Mouse (Mus musculus) forebrain, embryonic 16.5 days (tissue): Measurements from ENCODE around the gene Gm6588. TPM values are rescaled to one million over a fixed set of nuclear protein-coding genes. Genes with fewer than 3 reads are reported as not detected.

Source experiments
- ATAC-seq: fragments of 200-750 bp; cut with Nextera tagmentation; 2 replicates; pipeline ENCODE4 v1.8.0; 2017; ENCODE audit warnings: mild to moderate bottlenecking, moderate library complexity
- H3K27ac ChIP-seq: fragments of 300-500 bp; sonication (generic); 2 replicates; pipeline ENCODE4 v1.5.1; 2014; ENCODE audit warnings: low read length, control low read depth
- H3K27me3 ChIP-seq: fragments of 300-500 bp; sonication (generic); replicated peaks from 2 replicates; pipeline ENCODE4 v1.6.1; 2014; ENCODE audit warnings: low read length; ENCODE audit not compliant: control insufficient read depth, insufficient read depth
- H3K36me3 ChIP-seq: fragments of 300-500 bp; sonication (generic); 2 replicates; pipeline ENCODE4 v1.6.1; 2014; ENCODE audit not compliant: control insufficient read depth, insufficient read depth
- H3K4me1 ChIP-seq: fragments of 300-500 bp; sonication (generic); replicated peaks from 2 replicates; pipeline ENCODE4 v1.6.1; 2014; ENCODE audit warnings: low read length; ENCODE audit not compliant: control insufficient read depth, insufficient read depth
- H3K4me2 ChIP-seq: fragments of 300-500 bp; sonication (generic); 2 replicates; pipeline ENCODE4 v1.6.1; 2014; ENCODE audit warnings: mild to moderate bottlenecking, low read length, control low read depth
- H3K4me3 ChIP-seq: fragments of 300-500 bp; sonication (generic); replicated peaks from 2 replicates; pipeline ENCODE4 v1.5.1; 2014; ENCODE audit warnings: mild to moderate bottlenecking, low read length, control low read depth
- H3K9ac ChIP-seq: fragments of 300-500 bp; sonication (generic); replicated peaks from 2 replicates; pipeline ENCODE4 v1.6.1; 2014; ENCODE audit warnings: low read depth, low read length, control low read depth
- H3K9me3 ChIP-seq: fragments of 300-500 bp; sonication (generic); 2 replicates; pipeline ENCODE4 v1.6.1; 2016; ENCODE audit warnings: low read length; ENCODE audit not compliant: control insufficient read depth
- WGBS: fragments of 180-500 bp; shearing (Covaris S2); extraction: QIAGEN DNeasy Blood & Tissue Kit; methylation state at CpG from one replicate; pipeline ENCODE4 v1.1.7; 2014; 5-methylcytosine and 5-hydroxymethylcytosine counted together
- polyA plus RNA-seq: library from polyadenylated mRNA; unstranded; fragments of >200 nt; fragmentation: Nextera tagmentation; extraction: Ambion mirVana; gene quantifications from 2 replicates; pipeline ENCODE4 v1.2.1, GENCODE M21; 2015

The Gm6588 gene
- polyA plus RNA-seq, 1 experiment from 2014 or later, result 1.3 TPM

DNA sequence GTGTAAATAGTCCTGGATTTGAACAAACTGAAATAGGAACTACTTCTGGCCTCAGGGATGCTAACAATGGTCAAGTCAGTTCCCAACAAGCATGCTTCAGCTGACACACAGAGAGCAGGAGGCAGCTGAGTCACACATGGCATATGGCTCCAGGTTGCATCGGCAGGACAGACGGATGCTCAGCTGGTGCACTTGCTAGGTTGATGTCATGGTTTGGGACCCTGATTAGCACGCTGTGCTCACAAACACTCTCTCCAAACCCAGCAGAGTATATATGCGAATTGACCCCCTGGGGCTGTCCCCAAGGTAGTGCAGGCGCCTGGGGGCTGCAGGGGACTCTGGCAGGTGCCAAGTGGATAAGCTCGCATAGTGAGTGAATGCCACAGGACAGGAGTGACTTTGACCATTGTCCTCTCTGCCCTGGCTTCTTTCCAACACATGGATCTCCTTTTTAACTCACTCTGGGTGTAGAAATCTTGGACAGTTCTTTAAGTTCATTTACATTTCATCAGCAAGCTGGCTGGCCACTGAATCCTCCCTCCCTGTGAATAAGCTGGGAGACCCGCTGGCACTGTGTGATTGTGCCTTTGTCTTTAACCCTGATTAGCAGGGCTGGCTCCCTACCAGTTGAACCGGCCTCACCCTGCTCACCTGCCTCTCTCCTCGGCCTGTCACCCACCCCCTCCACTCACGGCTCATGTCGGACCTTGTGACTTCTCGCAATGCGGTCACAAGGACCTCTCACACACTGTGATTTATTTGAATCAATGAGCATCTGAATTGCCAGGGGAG is 35.9 kb downstream of the Gm6588 start:
- H3K4me1 ChIP-seq, result peaks cover 30% of the 10 kb centered on the region
- peak overlapping the region; percentile 47 for H3K27ac ChIP-seq
- peak overlapping the region; percentile 36; the same call in 1 of the 2 replicates for H3K9ac ChIP-seq
- WGBS, result 7% methylated on average over 13 of the region's 13 CpGs
- no peaks in the 10 kb centered on the region for H3K27me3 ChIP-seq
- ATAC-seq, result peak; percentile 47; the same call in 1 of the 2 replicates
- no peaks in the 10 kb centered on the region for H3K36me3 ChIP-seq
- H3K4me2 ChIP-seq, result no peak overlapping the region; the same call in none of the 2 replicates
- H3K9me3 ChIP-seq, result no peaks in the 10 kb centered on the region
- no peak overlapping the region for H3K4me3 ChIP-seq

DNA sequence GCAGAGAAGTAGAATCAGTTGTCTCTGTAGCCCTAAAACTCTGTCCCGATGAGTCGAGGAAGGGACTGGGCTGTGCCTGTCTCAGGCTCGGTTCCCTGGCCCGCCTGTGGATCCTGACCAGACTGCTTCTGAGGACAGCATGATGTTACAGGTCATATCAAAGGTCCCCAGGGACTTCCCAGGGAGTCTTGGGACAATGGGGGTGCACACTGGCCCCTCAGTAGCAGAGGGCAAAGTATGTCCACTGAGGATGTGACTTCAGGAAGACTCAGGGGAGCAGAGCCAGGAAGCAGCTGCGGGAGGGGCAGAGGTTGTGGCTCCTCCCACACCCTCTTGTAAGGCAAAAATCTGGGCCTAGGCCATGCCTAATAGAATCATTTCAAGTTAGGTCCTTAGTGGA is 37.2 kb downstream of the Gm6588 start:
- H3K27ac ChIP-seq, result no peak overlapping the region
- H3K36me3 ChIP-seq, result no peaks in the 10 kb centered on the region
- no peak for ATAC-seq
- no peak overlapping the region for H3K4me2 ChIP-seq
- H3K4me3 ChIP-seq, result no peak overlapping the region
- H3K27me3 ChIP-seq, result no peaks in the 10 kb centered on the region
- peaks cover 27% of the 10 kb centered on the region for H3K4me1 ChIP-seq
- no peak overlapping the region for H3K9ac ChIP-seq
- H3K9me3 ChIP-seq, result no peaks in the 10 kb centered on the region
- 69% methylated on average over 5 of the region's 5 CpGs for WGBS

DNA sequence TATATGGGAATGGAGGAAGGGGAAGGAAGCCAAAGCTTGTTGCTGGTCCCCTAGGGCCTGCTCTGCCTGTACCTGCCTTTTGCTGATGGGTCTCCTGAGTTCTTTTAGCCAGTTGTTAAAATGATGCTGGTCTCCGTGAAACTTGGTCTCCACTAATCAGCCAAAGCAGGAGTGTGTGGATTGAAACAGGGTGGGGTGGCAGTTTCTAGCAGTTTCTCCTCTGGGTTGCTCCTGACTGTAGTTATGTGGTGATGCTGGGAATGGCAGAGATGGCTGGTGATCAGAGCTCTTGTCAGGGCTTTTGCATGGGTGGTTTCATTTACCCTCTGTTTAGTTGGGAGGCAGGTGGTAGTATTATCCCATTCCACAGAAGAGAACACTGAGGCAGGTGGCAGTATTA is 38.3 kb downstream of the Gm6588 start:
- Histone ChIP-seq H3K4me3 (no peak overlapping the region), H3K4me1 (peaks cover 16% of the 10 kb centered on the region), H3K4me2 (no peak overlapping the region), H3K9ac (no peak overlapping the region), H3K9me3 (no peaks in the 10 kb centered on the region), H3K27me3 (no peaks in the 10 kb centered on the region), H3K36me3 (no peaks in the 10 kb centered on the region), H3K27ac (no peak overlapping the region)
- no peak for ATAC-seq
- 91% methylated on average over 1 of the region's 1 CpGs for WGBS

DNA sequence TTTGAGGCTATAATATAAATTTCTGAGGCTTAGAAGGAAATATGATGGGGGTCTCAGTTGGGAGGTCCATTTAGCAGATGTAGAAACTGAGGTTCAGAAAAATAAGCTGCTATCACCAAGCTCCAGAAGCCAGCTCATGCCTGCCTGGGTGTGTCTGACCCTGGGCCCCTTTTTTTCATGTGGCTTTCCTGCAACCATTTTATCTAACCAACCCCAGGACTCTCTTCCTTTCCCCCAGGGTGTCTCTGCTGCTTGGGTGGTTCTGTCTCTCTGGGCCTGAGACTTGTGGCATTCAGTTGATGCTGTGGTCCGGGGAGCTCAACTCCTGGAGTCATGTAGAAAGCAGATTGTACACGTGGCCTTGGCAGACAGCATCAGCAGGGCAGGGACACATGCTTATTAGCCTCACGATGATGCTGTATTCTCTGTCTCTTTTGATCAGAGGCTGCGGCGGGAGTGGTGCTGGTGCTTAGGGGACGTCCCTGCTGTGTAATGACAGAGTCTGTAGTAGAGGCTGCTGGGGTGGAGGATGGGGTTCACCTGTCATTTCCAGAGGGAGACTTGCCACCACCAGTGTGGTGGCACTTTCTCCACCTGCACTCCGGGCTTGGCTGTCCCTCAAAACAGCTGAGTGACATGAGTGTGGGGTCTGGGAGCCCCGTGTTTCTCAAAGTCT is 39.0 kb downstream of the Gm6588 start:
- Histone ChIP-seq H3K4me2 (no peak overlapping the region), H3K4me1 (peaks cover 14% of the 10 kb centered on the region), H3K4me3 (no peak overlapping the region), H3K9me3 (no peaks in the 10 kb centered on the region), H3K27ac (no peak overlapping the region), H3K27me3 (no peaks in the 10 kb centered on the region), H3K9ac (no peak overlapping the region), H3K36me3 (no peaks in the 10 kb centered on the region)
- WGBS, result 34% methylated on average over 8 of the region's 8 CpGs
- no peak for ATAC-seq

DNA sequence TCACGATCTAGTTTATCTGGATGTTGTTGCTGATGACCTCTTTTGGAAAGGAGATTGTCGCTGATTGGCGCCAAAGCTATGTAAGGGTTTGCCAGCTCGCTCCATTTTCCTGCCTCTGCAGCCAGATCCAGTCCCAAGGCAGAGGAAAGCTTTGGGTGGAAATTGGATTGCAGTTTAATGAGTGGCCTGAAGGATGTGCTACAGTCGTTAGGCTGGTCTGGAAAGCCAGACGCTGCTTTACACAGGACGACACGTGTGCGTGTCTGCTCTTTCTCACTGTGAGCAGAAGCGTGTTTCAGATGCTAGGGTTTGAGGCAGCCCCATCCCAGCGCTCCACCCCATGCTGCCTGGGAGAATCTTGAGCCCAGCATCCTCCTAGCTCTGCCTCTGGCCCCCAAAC is 42.3 kb downstream of the Gm6588 start:
- Histone ChIP-seq H3K9ac (no peak overlapping the region), H3K9me3 (no peaks in the 10 kb centered on the region), H3K4me2 (no peak overlapping the region), H3K27ac (no peak overlapping the region), H3K27me3 (no peaks in the 10 kb centered on the region), H3K4me3 (no peak overlapping the region), H3K36me3 (no peaks in the 10 kb centered on the region), H3K4me1 (peaks cover 7% of the 10 kb centered on the region)
- ATAC-seq, result no peak
- WGBS, result 53% methylated on average over 11 of the region's 11 CpGs

DNA sequence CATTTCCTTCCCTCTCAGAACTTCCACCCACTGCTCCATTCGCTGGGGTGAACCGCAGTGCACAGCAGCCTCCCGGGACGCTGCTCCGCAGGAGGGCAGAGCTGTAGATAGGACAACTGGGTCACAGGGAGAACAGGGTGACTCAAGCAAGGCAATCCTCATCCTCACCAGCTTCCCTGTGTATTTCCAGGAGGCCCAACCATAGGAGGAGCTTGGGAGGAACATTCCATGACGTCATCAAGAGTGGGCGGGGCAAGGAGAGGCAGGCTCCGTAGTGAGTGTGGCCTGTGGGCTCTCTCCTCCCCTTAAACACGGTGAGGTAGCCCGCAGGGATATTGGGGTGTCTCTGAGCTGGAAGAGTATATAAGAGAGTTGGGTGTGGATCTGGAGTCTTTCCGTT is 44.3 kb downstream of the Gm6588 start:
- peak; percentile 46; the same call in 1 of the 2 replicates for ATAC-seq
- H3K4me1 ChIP-seq, result peaks cover 11% of the 10 kb centered on the region
- no peaks in the 10 kb centered on the region for H3K9me3 ChIP-seq
- H3K36me3 ChIP-seq, result no peaks in the 10 kb centered on the region
- H3K27ac ChIP-seq, result no peak overlapping the region
- WGBS, result 31% methylated on average over 11 of the region's 11 CpGs
- no peak overlapping the region for H3K9ac ChIP-seq
- H3K4me2 ChIP-seq, result no peak overlapping the region
- H3K4me3 ChIP-seq, result no peak overlapping the region
- H3K27me3 ChIP-seq, result no peaks in the 10 kb centered on the region

DNA sequence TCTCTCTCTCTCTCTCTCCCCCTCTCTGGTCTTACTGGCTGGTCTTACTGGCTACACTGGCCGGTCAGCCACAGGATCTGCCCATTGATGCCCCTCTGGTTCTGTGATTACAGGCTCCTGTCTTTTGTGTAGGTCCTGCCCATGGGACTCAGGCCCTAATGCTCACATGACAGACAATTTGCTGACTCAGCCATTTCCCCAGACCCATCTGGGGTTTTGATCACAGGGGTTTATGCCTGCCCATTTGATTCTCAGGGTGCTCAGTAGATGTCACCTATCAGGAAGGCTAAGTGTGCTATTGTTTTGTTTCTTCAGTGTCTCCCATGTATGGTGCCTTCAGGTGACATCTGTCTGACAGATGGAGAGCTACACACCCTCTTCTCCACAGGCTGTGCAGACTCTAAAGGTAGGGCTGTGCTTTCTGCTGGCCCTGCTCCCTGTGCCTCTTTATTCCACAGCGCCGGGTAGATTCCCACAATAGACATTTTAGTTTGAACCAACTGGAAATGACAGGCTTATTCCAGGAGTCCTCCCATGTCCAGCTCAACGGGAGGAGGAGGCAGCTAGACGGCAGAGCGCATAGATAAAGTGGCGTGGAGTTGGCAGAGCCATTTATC is 47.6 kb downstream of the Gm6588 start:
- Histone ChIP-seq H3K9ac (no peak overlapping the region), H3K4me3 (no peak overlapping the region), H3K9me3 (no peaks in the 10 kb centered on the region), H3K4me2 (no peak overlapping the region), H3K4me1 (peaks cover 36% of the 10 kb centered on the region), H3K27me3 (no peaks in the 10 kb centered on the region), H3K27ac (no peak overlapping the region), H3K36me3 (no peaks in the 10 kb centered on the region)
- no peak for ATAC-seq
- 68% methylated on average over 7 of the region's 7 CpGs for WGBS

DNA sequence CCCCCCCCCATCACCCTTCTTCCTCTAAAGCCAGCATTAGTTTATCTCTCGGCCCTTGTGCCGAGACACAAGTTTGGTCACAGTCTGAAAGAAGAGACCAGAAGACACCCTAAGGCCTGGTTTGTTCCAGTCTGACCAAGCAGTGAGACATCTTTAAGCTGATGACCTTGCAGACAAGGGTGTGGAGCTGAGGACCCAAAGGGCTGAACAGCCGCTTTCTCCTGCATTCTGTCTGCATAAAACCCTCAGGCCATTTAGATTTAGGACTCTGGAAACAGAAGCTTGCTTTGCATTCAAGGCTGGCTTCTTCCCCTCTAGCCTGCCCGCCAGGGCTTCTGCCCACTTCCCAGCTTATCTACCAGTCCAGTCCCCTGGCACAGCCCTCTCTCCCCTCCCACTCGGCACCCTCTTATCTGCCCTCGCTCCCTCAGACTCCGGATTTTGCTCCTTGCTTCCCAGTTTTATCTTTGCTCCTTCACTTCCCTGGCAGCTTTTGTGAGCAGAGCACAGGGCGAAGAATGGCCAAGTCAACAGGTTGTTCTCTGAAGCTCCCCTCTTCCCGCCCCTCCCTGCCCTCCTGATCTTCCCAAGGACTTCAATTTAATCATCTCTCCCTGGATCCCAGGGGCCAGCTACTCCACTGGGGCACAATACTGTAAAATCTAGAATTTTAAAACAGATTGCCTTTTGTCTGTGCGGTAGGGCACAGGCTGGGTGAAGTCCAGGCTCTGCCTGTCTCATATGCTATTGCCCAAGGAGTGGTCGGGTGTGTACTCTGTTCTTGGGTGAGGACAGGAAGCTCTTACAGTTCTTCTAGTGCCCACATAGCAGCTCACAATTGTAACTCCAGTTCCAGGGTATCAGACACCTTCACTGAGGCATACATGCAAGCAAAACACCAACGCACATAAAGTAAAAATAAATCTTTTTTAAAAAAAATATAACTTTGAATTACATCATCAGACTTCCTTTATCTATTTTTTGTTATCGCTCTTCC is 50.0 kb downstream of the Gm6588 start:
- no peak for ATAC-seq

More for the DNA sequence above, 50.0 kb downstream of the Gm6588 start:
- H3K4me3 ChIP-seq, result no peak overlapping the region
- 69% methylated on average over 13 of the region's 13 CpGs for WGBS
- H3K9me3 ChIP-seq, result no peaks in the 10 kb centered on the region
- H3K27ac ChIP-seq, result no peak overlapping the region
- no peak overlapping the region for H3K4me2 ChIP-seq
- H3K4me1 ChIP-seq, result peaks cover 28% of the 10 kb centered on the region
- no peaks in the 10 kb centered on the region for H3K27me3 ChIP-seq
- no peaks in the 10 kb centered on the region for H3K36me3 ChIP-seq
- H3K9ac ChIP-seq, result no peak overlapping the region
